Mouse (Mus musculus) thymus, postnatal 14 days (tissue): ENCODE measurements around the gene Pknox2.

Experiments
- DNase-seq: peaks from one replicate; pipeline ENCODE4 v3.0.0; 2021

Gene Pknox2

GRCm38 (mm10) chr9:36933813-36934493, 213.3 kb downstream of the Pknox2 start:
- peak; percentile 7 for DNase-seq

GRCm38 (mm10) chr9:36932950-36933812, 214.0 kb downstream of the Pknox2 start:
- no peak for DNase-seq

- DNase-seq = no peak
Observed at GRCm38 (mm10) chr9:36931657-36932056, 215.6 kb downstream of the Pknox2 start.

GRCm38 (mm10) chr9:36923753-36924152, 223.5 kb downstream of the Pknox2 start:
- DNase-seq = no peak

GRCm38 (mm10) chr9:36921718-36922415, 225.3 kb downstream of the Pknox2 start:
- DNase-seq = no peak

GRCm38 (mm10) chr9:36919472-36919871, 227.7 kb downstream of the Pknox2 start:
- no peak for DNase-seq

- no peak for DNase-seq
Observed at GRCm38 (mm10) chr9:36918582-36918981, 228.6 kb downstream of the Pknox2 start.

GRCm38 (mm10) chr9:36916915-36917314, 230.3 kb downstream of the Pknox2 start:
- no peak for DNase-seq

GRCm38 (mm10) chr9:36916362-36916761, 230.8 kb downstream of the Pknox2 start:
- peak; percentile 56 for DNase-seq

- peak; percentile 12 for DNase-seq
Observed at GRCm38 (mm10) chr9:36905452-36905851, 241.8 kb downstream of the Pknox2 start.

- no peak for DNase-seq
Observed at GRCm38 (mm10) chr9:36900464-36900863, 246.7 kb downstream of the Pknox2 start.

GRCm38 (mm10) chr9:36898560-36898959, 248.6 kb downstream of the Pknox2 start:
- DNase-seq = no peak

GRCm38 (mm10) chr9:36895009-36895693, 252.1 kb downstream of the Pknox2 start:
- DNase-seq = peak; percentile 26

- no peak for DNase-seq
Observed at GRCm38 (mm10) chr9:36894242-36894641, 253.0 kb downstream of the Pknox2 start.

GRCm38 (mm10) chr9:36893413-36893990, 253.7 kb downstream of the Pknox2 start:
- no peak for DNase-seq

- DNase-seq = peak; percentile 47
Observed at GRCm38 (mm10) chr9:36890552-36890951, 256.7 kb downstream of the Pknox2 start.

- DNase-seq = peak; percentile 41
Observed at GRCm38 (mm10) chr9:36885237-36885636, 262.0 kb downstream of the Pknox2 start.

GRCm38 (mm10) chr9:36883569-36883968, 263.6 kb downstream of the Pknox2 start:
- no peak for DNase-seq

GRCm38 (mm10) chr9:36882034-36882745, 265.0 kb downstream of the Pknox2 start:
- DNase-seq = no peak

GRCm38 (mm10) chr9:36881615-36882014, 265.6 kb downstream of the Pknox2 start:
- DNase-seq = no peak

- DNase-seq = no peak
Observed at GRCm38 (mm10) chr9:36876787-36877186, 270.4 kb downstream of the Pknox2 start.

- DNase-seq = no peak
Observed at GRCm38 (mm10) chr9:36876313-36876712, 270.9 kb downstream of the Pknox2 start.
